Mouse (Mus musculus) ES-E14 (cell line): ENCODE measurements at regions not wholly inside any gene's neighbourhood (a gene's known extent, or its start where the extent isn't known, plus 50 kb on each side); places are given as distances from the start of the nearest gene placed in this dataset.

Experiments used
- DNase-seq: peaks from one replicate; pipeline ENCODE4 v3.0.0-alpha.2; 2013; ENCODE audit warnings: low read depth, low spot score
- H3K27ac ChIP-seq: 2 replicates; pipeline ENCODE4 v1.5.1; 2012; ENCODE audit warnings: low read depth, mild to moderate bottlenecking, low read length, moderate library complexity, mixed read lengths; ENCODE audit not compliant: poor library complexity, insufficient read depth, severe bottlenecking
- H3K36me3 ChIP-seq: 2 replicates; pipeline ENCODE4 v1.6.1; 2012; ENCODE audit warnings: mild to moderate bottlenecking, low read length, moderate library complexity, mixed read lengths; ENCODE audit not compliant: control insufficient read depth, poor library complexity, insufficient read depth, severe bottlenecking
- H3K4me1 ChIP-seq, 2 experiments: fragments of 150-350 bp in 1 of 2; sonication (generic) in 1 of 2; 2 replicates each; pipeline ENCODE4 v1.6.1; 2012; ENCODE audit warnings: low read length in 2 of 2, mild to moderate bottlenecking in 1 of 2, mixed read lengths in 1 of 2; ENCODE audit not compliant: control insufficient read depth in 2 of 2, insufficient read depth in 2 of 2, poor library complexity in 1 of 2
- H3K4me3 ChIP-seq, 2 experiments: fragments of 150-350 bp in 1 of 2; sonication (generic) in 1 of 2; 2 replicates each; pipeline ENCODE4 v1.5.1; 2012; ENCODE audit warnings: low read length in 2 of 2, low read depth in 1 of 2, mild to moderate bottlenecking in 1 of 2, mixed read lengths in 1 of 2; ENCODE audit not compliant: insufficient read depth in 1 of 2, poor library complexity in 1 of 2, severe bottlenecking in 1 of 2
- H3K9ac ChIP-seq: 2 replicates; pipeline ENCODE4 v1.6.1; 2012; ENCODE audit warnings: low read depth, mild to moderate bottlenecking, low read length, mixed read lengths; ENCODE audit not compliant: poor library complexity, insufficient read depth, severe bottlenecking
- H3K9me3 ChIP-seq: fragments of 150-350 bp; sonication (generic); 2 replicates; pipeline ENCODE4 v1.6.1; 2012; ENCODE audit warnings: low read depth, mild to moderate bottlenecking, low read length; ENCODE audit not compliant: control insufficient read depth, insufficient read depth
- CHD2 ChIP-seq: IDR thresholded peaks from 2 replicates; pipeline ENCODE4 v1.6.1; 2014; ENCODE audit warnings: mild to moderate bottlenecking, low read depth, low read length, inconsistent platforms
- HCFC1 ChIP-seq: IDR thresholded peaks from 2 replicates; pipeline ENCODE4 v1.6.1; 2012; ENCODE audit warnings: low read length, inconsistent platforms, borderline replicate concordance; ENCODE audit not compliant: insufficient read depth
- MAFK ChIP-seq: IDR thresholded peaks from 2 replicates; pipeline ENCODE4 v1.6.1; 2014; ENCODE audit warnings: mild to moderate bottlenecking, low read depth, low read length, inconsistent platforms; ENCODE audit not compliant: insufficient read depth
- ZC3H11A ChIP-seq: IDR thresholded peaks from 2 replicates; pipeline ENCODE4 v1.6.1; 2012; ENCODE audit warnings: low read depth, mild to moderate bottlenecking, inconsistent platforms, low read length, borderline replicate concordance
- ZNF384 ChIP-seq: IDR thresholded peaks from 2 replicates; pipeline ENCODE4 v1.6.1; 2012; ENCODE audit warnings: low read depth, low read length, inconsistent platforms
- in situ Hi-C, 2 experiments: fragments of 600-800 bp; cut with MboI; formaldehyde crosslinking; loops; one replicate each; pipeline ENCODE4 v1.15.1; 2025; ENCODE audit warnings: low sequenced_read_pairs in 2 of 2, inconsistent platforms in 1 of 2; ENCODE audit not compliant: unreplicated experiment in 2 of 2

GRCm38 (mm10) chr13:40413074-40413473 lies 51.8 kb upstream of the Ofcc1 start:
- in situ Hi-C loops = no loop called here

More at GRCm38 (mm10) chr13:40413074-40413473, 51.8 kb upstream of the Ofcc1 start:
- no peak for DNase-seq
- Histone ChIP-seq H3K9ac (no peak overlapping the region), H3K9me3 (no peaks in the 10 kb centered on the region), H3K4me1 (no peaks in the 10 kb centered on the region), H3K36me3 (no peaks in the 10 kb centered on the region), H3K4me3 (no peak overlapping the region), H3K27ac (no peak overlapping the region)
- no peak for TF ChIP-seq CHD2
- TF ChIP-seq HCFC1 = no peak
- TF ChIP-seq MAFK = no peak
- TF ChIP-seq ZNF384 = no peak
- no peak for TF ChIP-seq ZC3H11A
